Mouse (Mus musculus) layer of hippocampus, adult 18-20 months (tissue): ENCODE measurements around the gene Rpl28. TPM values are rescaled to one million over a fixed set of nuclear protein-coding genes. Genes with fewer than 3 reads are reported as not detected.
A peak's percentile ranks its signal among the peaks of the same experiment; 100 is the strongest.

Experiments used
- DNase-seq, 2 experiments: peaks; one replicate each; pipeline ENCODE4 v3.0.0; 2022; ENCODE audit warnings: low spot score in 2 of 2
- long read RNA-seq: library from polyadenylated mRNA; stranded (forward); transcript quantifications from one replicate; pipeline ENCODE4 v2.0.0, GENCODE M21; 2021
- total RNA-seq, 2 experiments: library from RNA; stranded (reverse); gene quantifications; 2 replicates each; pipeline ENCODE4 v1.2.3; 2021

The Rpl28 gene
- total RNA-seq, result 100 to 1,000 TPM; 474 to 485 TPM
- long read RNA-seq, transcript Rpl28-202 (4 exons, 772 nt), result major isoform, 43 of 83 reads
- long read RNA-seq, transcript Rpl28-201 (5 exons, 1,106 nt), result minor isoform, 39 of 83 reads
- long read RNA-seq, partial matches to known transcripts, result 1 of 83 reads
- long read RNA-seq, other reads (novel, unspliced or antisense), result 0 of 83 reads

- DNase-seq, result peak; percentile 94 to 97
These were observed at the start of gene Rpl28 for GRCm38 (mm10) chr7:4792278-4793212. TSS of gene Rpl28 (plus strand) at chr7:4792874.

GRCm38 (mm10) chr7:4743354-4743753 lies 49.3 kb upstream of the Rpl28 start:
- no peak for DNase-seq

- no peak for DNase-seq
These were observed 47.8 kb upstream of the Rpl28 start for GRCm38 (mm10) chr7:4744886-4745285.

- no peak for DNase-seq
These were observed 46.2 kb upstream of the Rpl28 start for GRCm38 (mm10) chr7:4746326-4746980.

- DNase-seq, result no peak
These were observed 45.3 kb upstream of the Rpl28 start for GRCm38 (mm10) chr7:4747156-4747899.

GRCm38 (mm10) chr7:4748321-4748720 lies 44.4 kb upstream of the Rpl28 start:
- DNase-seq, result no peak

GRCm38 (mm10) chr7:4749169-4749568 lies 43.5 kb upstream of the Rpl28 start:
- DNase-seq, result no peak

GRCm38 (mm10) chr7:4751971-4752820 lies 40.5 kb upstream of the Rpl28 start:
- no peak for DNase-seq

GRCm38 (mm10) chr7:4752821-4753570 lies 39.7 kb upstream of the Rpl28 start, which contains the start of gene Cox6b2:
TSS of gene Cox6b2 (minus strand) at chr7:4753094.
- DNase-seq, result peak in 1 of 2 experiments; percentile 49

- DNase-seq, result no peak
These were observed 33.0 kb upstream of the Rpl28 start for GRCm38 (mm10) chr7:4759670-4760069.

- DNase-seq, result no peak
These were observed 27.5 kb upstream of the Rpl28 start for GRCm38 (mm10) chr7:4764946-4765710.

- no peak for DNase-seq
These were observed 21.5 kb upstream of the Rpl28 start, which contains the start of gene Fam71e2 for GRCm38 (mm10) chr7:4771202-4771601. TSS of gene Fam71e2 (minus strand) at chr7:4771302.

- no peak for DNase-seq
These were observed 16.5 kb upstream of the Rpl28 start for GRCm38 (mm10) chr7:4776131-4776530.

- no peak for DNase-seq
These were observed 15.5 kb upstream of the Rpl28 start for GRCm38 (mm10) chr7:4776861-4777830.

GRCm38 (mm10) chr7:4777851-4778637 lies 14.6 kb upstream of the Rpl28 start:
- no peak for DNase-seq

GRCm38 (mm10) chr7:4779921-4780320 lies 12.8 kb upstream of the Rpl28 start:
- no peak for DNase-seq

GRCm38 (mm10) chr7:4782130-4782529 lies 10.5 kb upstream of the Rpl28 start:
- DNase-seq, result no peak
